Mouse (Mus musculus) macrophage (primary cell): ENCODE data around the gene 9530003J23Rik. TPM values are rescaled to one million over a fixed set of nuclear protein-coding genes. Genes with fewer than 3 reads are reported as not detected.
"Not testable (repeated sequence)": the region's sequence is repeated elsewhere in the genome, so short reads cannot be mapped to it uniquely, and the experiment has no call there.

ENCODE experiments used
- H3K27ac ChIP-seq: fragments of 350-480 bp; formaldehyde crosslinking; 2 replicates; pipeline ENCODE4 v1.9.0; 2021
- H3K36me3 ChIP-seq: fragments of 350-480 bp; formaldehyde crosslinking; 2 replicates; pipeline ENCODE4 v1.9.0; 2021; ENCODE audit errors: inconsistent target
- H3K4me3 ChIP-seq: fragments of 350-480 bp; formaldehyde crosslinking; 2 replicates; pipeline ENCODE4 v1.9.0; 2021; ENCODE audit errors: inconsistent target
- H3K79me2 ChIP-seq: fragments of 350-480 bp; formaldehyde crosslinking; 2 replicates; pipeline ENCODE4 v1.9.0; 2021; ENCODE audit errors: inconsistent target
- WGBS: methylation state at CpG from one replicate; pipeline ENCODE4 v1.1.7; 2026; ENCODE audit warnings: inconsistent platforms; ENCODE audit not compliant: missing documents; 5-methylcytosine and 5-hydroxymethylcytosine counted together
- polyA plus RNA-seq: library from polyadenylated mRNA; stranded (reverse); fragments of 250-400 nt; gene quantifications from 3 replicates; pipeline ENCODE4 v1.2.4, GENCODE M21; 2018; ENCODE audit warnings: inconsistent platforms
- total RNA-seq, 78 experiments: library from RNA; depleted of rRNA; stranded (reverse); fragments of 250-400 nt; gene quantifications; 1 replicate in 9 of 78; 2 replicates in 24 of 78; 3 replicates in 43 of 78; 4 replicates in 2 of 78; pipeline ENCODE4 v1.2.4; 2018; ENCODE audit warnings: inconsistent platforms in 56 of 78

9530003J23Rik gene
- total RNA-seq (2018; cell fraction: chromatin; rRNA removed): not detected
- total RNA-seq (2018; cell fraction: cytosol; rRNA removed): not detected
- not detected for total RNA-seq (2018; cell fraction: nucleus; rRNA removed)
- not detected in 3 replicates for polyA plus RNA-seq

DNA sequence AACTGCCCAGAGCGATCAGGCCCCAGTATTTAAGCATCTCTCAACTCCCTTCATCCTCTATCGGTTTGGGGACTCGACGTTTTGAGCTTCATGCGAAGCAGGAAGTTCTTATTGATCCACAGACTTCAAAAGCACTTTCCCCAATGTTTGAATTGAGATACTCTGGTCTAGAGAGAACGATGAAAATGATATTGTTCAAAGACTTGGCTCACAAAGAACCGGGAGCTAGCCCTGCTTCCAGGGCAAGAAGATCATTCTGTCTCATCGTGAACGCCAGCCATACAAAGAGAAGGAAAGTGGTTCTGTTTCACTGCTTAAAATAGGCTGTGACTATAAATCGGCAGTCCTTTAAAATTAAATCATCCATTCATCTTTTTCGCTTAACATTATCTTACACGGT is at the start of gene 9530003J23Rik:
TSS of gene 9530003J23Rik (minus strand) at position 101 of the 400 bp plus-strand sequence.
- Histone ChIP-seq H3K79me2 (no peaks in the 10 kb centered on the region), H3K36me3 (no peaks in the 10 kb centered on the region), H3K27ac (no peak within 1 kb of the TSS), H3K4me3 (no peak within 1 kb of the TSS)
- WGBS: 87% methylated on average over 12 of the region's 12 CpGs

DNA sequence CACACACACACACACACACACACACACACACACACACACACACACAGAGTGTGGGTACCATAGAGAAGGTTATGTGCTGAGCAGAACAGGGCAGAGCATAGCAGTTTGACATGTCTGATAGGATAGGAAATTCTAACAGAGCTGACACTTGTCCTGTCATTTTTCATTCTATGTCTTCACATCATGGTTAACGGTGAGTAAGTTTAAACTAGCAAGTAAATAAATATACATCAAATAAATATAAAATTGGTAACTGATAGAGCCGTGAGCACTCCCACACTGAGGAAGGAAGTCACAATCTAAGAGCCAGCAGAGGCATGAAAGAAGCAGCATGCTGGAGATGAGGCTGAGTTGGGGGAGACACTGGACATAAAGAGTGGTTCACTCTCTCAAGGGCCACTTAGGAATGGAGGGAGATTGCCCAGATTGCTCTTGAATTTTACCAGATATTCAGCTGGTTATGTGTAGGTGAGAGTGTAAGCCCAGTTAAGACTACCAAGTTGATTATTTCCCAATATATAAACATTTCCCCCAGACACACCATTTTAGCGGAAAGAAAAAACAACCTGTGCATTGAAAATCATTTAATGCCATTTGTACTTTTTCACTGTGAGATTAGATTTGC is 48.8 kb upstream of the 9530003J23Rik start:
- Histone ChIP-seq H3K27ac (peak overlapping the region; percentile 92), H3K79me2 (peaks cover 32% of the 10 kb centered on the region; the same call in 1 of the 2 replicates), H3K36me3 (no peaks in the 10 kb centered on the region), H3K4me3 (no peak overlapping the region)
- WGBS: 71% methylated on average over 3 of the region's 3 CpGs

DNA sequence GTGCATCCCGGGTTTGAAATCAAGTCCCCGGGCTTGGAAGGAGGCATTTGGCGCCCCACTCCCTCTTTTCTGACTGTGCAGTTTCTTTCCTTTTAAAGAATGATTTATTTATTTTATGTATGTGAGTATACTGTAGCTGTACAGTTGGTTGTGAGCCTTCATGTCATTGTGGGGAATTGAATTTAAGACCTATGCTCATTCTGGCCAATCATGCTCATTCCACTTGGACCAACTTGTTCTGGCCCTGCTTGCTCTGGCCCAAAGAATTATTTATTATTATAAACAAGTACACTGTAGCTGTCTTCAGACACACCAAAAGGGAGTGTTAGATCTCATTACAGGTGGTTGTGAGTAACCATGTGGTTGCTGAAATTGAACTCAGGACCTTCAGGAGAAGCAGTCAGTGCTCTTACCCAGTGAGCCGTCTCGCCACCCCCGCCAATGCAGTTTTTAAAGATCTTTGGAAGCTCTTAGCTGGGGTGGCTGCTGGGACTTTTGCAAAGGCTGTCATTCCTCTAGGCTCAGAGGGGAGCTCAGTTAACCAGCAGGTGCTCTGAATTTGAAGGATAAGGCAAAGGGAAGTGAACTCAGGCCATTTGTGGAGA is 48.0 kb upstream of the 9530003J23Rik start:
- Histone ChIP-seq H3K36me3 (no peaks in the 10 kb centered on the region), H3K4me3 (no peak overlapping the region), H3K27ac (peak overlapping the region; percentile 92), H3K79me2 (peaks cover 40% of the 10 kb centered on the region)
- 95% methylated on average over 6 of the region's 6 CpGs for WGBS

DNA sequence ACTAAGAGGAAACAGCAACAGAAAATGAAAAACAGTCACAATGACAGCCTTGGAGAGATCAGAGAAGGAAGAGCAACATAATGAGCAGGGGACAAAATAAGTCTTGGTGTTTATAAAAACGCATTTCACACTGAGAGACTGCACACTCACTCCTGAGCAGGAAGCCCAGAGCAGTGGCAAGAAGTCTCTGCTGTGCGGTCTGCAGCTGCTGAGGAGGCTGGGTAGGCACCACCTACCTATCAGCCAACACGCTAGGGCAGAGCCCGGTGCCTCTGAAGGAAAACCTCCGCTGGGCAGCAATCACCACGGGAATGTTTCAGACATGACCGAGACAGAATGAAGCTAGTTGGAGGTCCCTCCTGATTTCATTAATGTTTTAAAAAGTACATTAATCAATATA is 47.1 kb upstream of the 9530003J23Rik start:
- no CpG with 5 or more reads among the region's 7 CpGs for WGBS
- not testable (repeated sequence) for H3K36me3 ChIP-seq, H3K4me3 ChIP-seq
- peaks cover 48% of the 10 kb centered on the region for H3K79me2 ChIP-seq
- H3K27ac ChIP-seq: peak overlapping the region; percentile 92

DNA sequence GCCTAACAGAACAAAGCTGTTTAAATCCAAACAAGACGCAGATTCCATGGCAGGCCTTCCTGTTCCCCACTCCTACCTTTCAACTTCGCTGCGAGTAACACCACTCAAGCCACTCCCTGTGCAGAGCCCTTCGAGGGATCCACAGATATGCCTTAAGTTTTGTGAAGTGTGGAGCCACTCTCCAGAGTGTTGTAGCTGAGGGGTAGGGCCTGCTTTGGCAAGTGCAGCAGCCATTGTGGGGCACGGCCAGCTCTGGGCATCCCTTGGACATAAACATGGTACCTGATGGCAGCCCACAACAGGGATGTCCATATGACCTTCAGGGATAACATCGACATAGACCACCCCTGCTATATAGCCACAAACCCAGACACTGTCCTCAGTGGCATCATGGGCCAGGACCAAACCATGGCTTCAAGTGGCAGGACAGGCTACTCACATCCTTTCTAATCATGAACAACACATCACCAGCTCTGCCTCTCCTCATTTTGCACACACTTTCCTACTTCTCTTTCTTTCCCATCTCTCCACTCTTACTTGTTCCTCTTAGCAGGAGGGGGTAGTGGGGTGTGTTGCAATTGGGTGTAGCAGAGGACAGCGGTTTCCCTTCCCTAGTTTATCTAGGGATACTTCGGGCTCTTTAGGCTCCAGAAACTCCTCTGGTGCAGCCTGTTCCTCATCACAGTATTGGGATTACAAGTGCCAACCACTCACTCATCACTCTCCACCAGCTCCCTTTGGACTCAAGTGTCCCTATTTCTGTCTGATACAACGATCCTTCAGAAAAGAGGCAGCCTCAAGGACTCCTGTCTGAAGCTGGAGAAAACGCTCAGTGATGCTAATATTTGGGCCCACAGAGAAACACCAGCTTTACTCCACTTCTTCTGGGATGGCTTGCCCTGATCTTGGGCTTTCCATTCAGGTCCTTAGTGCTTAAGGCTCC is 46.3 kb upstream of the 9530003J23Rik start:
- no peak overlapping the region for H3K4me3 ChIP-seq
- no peaks in the 10 kb centered on the region for H3K36me3 ChIP-seq
- H3K27ac ChIP-seq: peak overlapping the region; percentile 92
- peaks cover 56% of the 10 kb centered on the region for H3K79me2 ChIP-seq
- 63% methylated on average over 8 of the region's 10 CpGs for WGBS

DNA sequence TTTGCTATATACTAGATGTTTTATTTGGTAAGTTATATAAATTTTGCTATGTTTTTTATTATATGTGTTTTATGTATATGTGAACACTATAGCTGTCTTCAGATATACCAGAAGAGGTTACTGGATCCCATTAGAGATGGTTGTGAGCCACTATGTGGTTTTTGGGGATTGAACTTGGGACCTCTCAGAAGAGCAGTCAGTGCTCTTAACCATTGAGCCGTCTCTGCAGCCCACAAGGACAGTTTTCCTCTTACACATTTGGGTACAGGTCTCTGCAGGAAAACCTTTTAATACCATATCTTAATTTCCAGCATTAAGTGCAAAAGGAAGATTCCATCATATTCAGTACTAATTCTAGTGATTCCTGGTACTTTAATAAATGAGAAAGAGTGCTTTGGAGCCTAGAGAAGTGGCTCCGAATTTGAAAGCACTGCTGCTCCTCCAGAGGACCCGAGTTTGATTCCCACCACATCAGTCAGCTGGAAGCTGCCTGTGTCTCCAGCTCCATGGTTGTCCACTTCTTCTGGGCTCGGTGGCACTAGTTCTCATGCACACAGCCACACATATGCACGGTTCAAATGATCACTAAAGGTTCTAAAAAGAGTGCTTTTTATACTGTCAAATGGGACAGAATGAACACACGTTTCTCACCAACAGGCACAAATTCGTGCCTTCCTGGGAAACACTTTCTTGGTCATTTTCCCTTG is 45.5 kb upstream of the 9530003J23Rik start:
- 93% methylated on average over 7 of the region's 7 CpGs for WGBS
- H3K36me3 ChIP-seq: no peaks in the 10 kb centered on the region
- peaks cover 60% of the 10 kb centered on the region for H3K79me2 ChIP-seq
- H3K27ac ChIP-seq: peak overlapping the region; percentile 92
- no peak overlapping the region for H3K4me3 ChIP-seq

DNA sequence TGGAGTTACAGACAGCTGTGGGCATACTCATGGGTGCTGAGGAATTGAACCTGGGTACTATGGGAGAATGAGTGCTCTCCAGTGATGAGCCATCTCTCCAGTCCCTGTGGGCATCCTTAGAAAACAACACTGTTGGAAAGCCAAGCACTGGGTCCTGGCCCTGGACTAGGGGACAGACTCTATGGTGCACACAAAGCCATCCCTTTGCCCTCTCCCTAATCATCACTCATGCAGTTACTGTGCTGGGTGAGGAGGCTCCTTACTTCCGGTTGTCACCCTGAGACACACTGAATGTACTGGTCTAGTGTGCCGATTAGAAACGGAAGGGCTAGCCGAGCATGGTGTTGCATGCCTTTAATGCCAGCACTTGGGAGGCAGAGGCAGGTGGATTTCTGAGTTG is 44.7 kb upstream of the 9530003J23Rik start:
- not testable (repeated sequence) for H3K4me3 ChIP-seq, H3K36me3 ChIP-seq
- peak overlapping the region; percentile 92 for H3K27ac ChIP-seq
- 64% methylated on average over 4 of the region's 4 CpGs for WGBS
- peaks cover 60% of the 10 kb centered on the region for H3K79me2 ChIP-seq

DNA sequence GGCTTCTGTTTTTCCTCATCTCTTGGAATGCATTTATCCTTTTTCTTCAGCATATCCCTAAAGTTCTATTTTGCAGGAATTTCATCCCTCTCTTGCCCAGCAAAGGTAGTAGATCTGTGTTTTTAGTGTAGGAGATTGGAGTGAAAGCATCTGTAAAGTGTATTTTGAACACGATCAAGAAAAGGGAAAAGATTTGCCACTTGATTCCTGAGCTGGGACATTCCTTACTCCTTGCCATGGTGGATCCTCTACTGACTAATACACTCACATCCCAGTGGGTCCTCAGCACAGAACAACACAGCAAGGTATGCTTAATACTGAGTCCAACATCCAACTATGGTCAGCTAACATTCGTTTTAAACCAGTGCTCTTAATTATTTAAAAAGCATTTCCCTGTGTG is 44.0 kb upstream of the 9530003J23Rik start:
- peak overlapping the region; percentile 92 for H3K27ac ChIP-seq
- peaks cover 5% of the 10 kb centered on the region; the same call in 1 of the 2 replicates for H3K36me3 ChIP-seq
- H3K4me3 ChIP-seq: peak overlapping the region; percentile 83
- WGBS: 67% methylated on average over 2 of the region's 2 CpGs
- peaks cover 59% of the 10 kb centered on the region for H3K79me2 ChIP-seq

DNA sequence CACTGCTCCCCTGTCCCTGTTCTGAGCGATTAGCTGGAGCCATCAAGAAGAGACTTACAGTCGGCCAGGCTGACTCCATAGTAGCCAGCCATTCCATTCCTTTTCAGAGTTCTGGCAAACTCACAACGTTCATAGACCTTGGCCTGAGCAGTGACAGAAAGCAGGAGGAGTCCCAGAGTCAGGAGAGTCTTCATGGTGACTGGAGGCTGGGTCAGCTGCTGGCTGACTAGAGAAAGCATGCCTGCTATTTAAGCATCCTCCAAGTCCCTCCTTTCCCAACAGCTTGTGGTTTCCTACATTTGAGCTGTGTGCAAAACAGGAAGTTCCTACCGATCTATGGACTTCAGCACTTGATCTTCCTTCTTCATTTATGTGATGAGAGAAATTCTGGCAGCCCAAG is 43.5 kb upstream of the 9530003J23Rik start, which contains the start of gene Lyz2:
TSS of gene Lyz2 (minus strand) at position 273 of the 400 bp plus-strand sequence.
- peak within 1 kb of the TSS; percentile 83 for H3K4me3 ChIP-seq
- WGBS: 0% methylated on average over 4 of the region's 4 CpGs
- peaks cover 54% of the 10 kb centered on the region for H3K79me2 ChIP-seq
- H3K27ac ChIP-seq: peak within 1 kb of the TSS; percentile 92
- peaks cover 5% of the 10 kb centered on the region; the same call in 1 of the 2 replicates for H3K36me3 ChIP-seq

DNA sequence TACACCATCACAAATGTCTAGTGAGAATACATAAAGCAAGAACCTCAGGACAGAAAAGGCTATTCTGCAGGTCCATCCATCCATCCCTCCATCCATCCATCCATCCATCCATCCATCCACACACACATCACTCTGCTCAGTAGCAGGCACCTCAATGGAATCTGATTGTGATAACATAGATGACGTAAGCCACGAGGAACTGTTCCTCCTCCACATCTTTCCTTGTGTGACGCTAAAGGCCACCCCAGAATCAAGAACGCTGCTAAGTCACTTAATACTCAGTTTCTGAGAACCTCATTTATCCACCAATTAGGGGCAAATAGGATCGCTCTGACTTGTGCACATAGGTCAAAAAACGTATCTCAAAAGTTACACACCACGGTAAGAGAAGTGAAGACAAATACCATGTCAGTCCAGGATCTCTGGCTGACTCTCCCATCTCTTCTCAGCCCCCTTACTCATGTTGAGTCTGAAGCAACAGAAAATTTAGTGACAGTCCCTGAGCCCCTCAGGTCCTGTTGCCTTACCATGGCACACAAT is 42.9 kb upstream of the 9530003J23Rik start:
- Histone ChIP-seq H3K4me3 (peak overlapping the region; percentile 83), H3K36me3 (peaks cover 5% of the 10 kb centered on the region; the same call in 1 of the 2 replicates), H3K27ac (peak overlapping the region; percentile 92), H3K79me2 (peaks cover 50% of the 10 kb centered on the region)
- WGBS: 14% methylated on average over 7 of the region's 7 CpGs

DNA sequence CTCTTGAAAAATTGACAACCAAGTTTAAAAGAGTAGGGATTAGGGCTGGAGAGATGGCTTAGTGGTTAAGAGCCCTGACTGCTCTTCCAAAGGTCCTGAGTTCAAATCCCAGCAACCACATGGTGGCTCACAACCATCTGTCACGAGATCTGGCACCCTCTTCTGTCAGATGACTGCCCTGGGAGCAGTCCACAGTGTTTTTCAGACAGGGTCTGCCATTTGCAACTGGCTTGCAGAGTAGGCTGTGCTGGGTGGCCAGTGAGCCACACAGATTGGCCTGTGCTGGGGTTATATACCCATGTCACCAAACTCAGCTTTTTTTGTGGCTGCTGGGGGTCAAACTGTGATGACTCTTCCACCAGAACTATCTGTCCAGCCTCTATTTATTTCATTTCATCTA is 41.5 kb upstream of the 9530003J23Rik start:
- 70% methylated on average over 1 of the region's 1 CpGs for WGBS
- peak overlapping the region; percentile 92 for H3K27ac ChIP-seq
- peaks cover 5% of the 10 kb centered on the region; the same call in 1 of the 2 replicates for H3K36me3 ChIP-seq
- peak overlapping the region; percentile 83 for H3K4me3 ChIP-seq
- peaks cover 48% of the 10 kb centered on the region for H3K79me2 ChIP-seq

DNA sequence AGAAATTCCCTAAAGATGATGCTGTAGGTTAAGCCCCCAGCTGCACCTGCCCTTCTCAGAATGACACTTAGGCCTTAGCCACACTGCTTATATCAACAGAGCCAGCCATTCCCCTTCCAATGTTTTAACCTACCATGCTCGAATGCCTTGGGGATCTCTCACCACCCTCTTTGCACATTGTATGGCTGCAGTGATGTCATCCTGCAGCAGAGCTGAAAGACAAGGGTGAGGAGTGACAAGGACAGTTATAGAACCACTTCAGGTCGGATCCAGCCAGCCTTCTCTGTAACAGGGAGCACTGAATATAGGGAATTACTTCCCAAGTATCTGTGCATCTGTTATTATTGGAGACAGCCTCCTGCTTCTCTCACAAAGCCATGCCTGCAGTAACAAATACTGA is 40.0 kb upstream of the 9530003J23Rik start:
- peak overlapping the region; percentile 92 for H3K27ac ChIP-seq
- H3K4me3 ChIP-seq, H3K36me3 ChIP-seq: not testable (repeated sequence)
- H3K79me2 ChIP-seq: peaks cover 39% of the 10 kb centered on the region
- 67% methylated on average over 1 of the region's 2 CpGs for WGBS

DNA sequence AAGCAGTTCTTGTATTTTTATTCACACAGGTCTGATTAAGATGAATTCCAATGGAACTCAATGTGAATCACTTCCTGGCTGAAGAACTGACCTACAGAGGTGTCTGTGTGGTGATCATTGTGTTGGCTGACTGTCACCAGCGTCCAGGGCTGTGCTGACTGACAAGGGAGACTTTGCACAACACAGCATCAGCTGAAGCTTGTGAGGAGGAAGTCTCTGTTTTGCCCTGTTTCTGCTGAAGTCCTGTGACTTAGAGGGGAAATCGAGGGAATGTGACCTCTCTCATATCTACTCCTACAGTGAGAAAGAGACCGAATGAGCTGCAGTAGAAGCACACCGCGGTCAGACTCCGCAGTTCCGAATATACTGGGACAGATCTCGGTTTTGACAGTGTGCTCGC is 39.3 kb upstream of the 9530003J23Rik start:
- H3K4me3 ChIP-seq, H3K36me3 ChIP-seq: not testable (repeated sequence)
- H3K27ac ChIP-seq: peak overlapping the region; percentile 92
- H3K79me2 ChIP-seq: peaks cover 32% of the 10 kb centered on the region
- WGBS: 74% methylated on average over 9 of the region's 9 CpGs
